Mouse (Mus musculus) cerebellum, adult 18-20 months (tissue): ENCODE measurements at regions not wholly inside any gene's neighbourhood (a gene's known extent, or its start where the extent isn't known, plus 50 kb on each side); places are given as distances from the start of the nearest gene placed in this dataset.

ENCODE experiments used
- DNase-seq, 2 experiments: peaks; one replicate each; pipeline ENCODE4 v3.0.0; 2021

GRCm38 (mm10) chr2:18445809-18446208 is 53.2 kb upstream of the Dnajc1 start:
- no peak for DNase-seq
